Mouse (Mus musculus) layer of hippocampus, adult 9-11 months (tissue): ENCODE results near the gene Olfr222.
"Not testable (repeated sequence)": the region's sequence is repeated elsewhere in the genome, so short reads cannot be mapped to it uniquely, and the experiment has no call there.

Experiments
- DNase-seq: peaks from one replicate; pipeline ENCODE4 v3.0.0; 2022

Gene Olfr222

DNA sequence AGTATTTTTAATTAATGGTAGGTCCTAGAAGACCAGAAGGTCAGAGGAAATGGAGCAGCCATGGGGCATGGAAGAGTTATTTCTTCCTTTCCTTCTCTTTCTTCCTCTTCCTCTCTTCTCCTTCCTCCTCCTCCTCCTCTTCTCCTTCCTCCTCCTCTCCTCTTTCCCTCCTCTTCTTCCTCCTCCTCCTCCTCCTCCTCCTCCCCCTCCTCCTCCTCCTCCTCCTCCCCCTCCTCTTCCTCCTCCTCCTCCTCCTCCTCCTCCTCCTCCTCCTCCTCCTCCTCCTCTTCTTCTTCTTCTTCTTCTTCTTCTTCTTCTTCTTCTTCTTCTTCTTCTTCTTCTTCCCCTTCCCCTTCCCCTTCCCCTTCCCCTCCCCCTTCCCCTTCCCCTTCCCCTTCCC lies at the start of gene Olfr222:
Olfr222 (minus strand) TSS at position 101 of the 400 bp plus-strand sequence.
- not testable (repeated sequence) for DNase-seq

DNA sequence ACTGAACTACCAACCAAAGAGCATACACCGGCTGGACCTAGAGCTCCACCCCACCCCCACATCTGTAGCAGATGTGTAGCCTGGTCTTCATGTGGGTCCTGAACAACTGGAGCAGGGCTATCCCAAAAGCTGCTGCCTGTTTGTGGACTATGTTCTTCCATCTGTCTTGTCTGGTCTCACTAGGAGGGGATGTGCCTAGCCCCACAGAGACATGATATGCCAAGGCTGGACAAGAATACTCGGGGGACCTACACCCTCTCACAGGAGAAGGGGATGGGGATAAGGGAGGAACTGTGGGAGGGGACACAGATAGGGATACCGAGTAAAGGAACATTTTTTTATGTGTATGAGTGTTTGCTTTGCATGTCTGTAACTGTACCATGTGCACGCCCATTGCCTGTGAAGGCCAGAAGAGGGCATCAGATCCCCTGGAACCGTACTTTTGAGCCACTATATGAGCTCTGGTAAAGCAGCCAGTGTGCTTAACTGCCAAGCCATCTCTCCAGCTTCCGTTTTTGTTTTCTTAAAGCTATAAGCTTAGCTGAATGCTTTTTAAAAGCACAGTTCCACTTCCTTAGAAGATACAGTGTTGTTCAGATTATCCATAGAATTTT lies 48.1 kb upstream of the Olfr222 start:
- DNase-seq = peak; percentile 62

DNA sequence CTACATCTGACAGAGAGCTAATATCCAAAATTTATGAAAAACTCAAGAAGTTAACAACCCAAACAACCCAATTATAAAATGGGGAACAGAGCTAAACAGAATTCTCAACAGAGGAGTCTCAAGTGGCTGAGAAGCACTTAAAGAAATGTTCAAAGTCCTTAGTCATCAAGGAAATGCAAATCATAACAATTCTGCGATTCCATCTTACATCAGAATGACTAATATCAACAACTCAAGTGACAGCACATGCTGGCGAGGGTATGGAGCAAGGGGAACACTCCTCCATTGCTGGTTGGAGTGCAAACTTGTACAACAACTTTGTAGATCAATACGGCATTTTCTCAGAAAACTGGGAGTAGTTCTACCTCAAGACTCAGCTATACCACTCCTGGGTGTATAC lies 46.2 kb upstream of the Olfr222 start:
- DNase-seq = no peak

DNA sequence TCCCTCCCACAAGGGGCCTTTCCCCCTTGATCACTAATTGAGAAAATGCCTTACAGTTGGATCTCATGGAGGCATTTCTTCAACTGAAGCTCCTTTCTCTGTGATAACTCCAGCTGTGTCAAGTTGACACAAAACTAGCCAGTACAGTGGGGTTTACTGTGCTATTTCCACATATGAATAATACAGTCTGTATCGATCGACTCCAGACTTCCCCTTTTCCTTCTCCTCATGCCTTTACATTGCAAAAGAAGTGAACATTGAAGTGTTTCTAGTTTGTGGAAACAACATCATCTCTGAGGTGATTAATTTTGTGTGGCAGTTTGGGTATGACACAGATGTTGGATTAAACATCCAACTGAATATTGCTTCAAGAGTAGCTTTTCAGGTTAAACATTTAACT lies 41.0 kb upstream of the Olfr222 start:
- DNase-seq = not testable (repeated sequence)

DNA sequence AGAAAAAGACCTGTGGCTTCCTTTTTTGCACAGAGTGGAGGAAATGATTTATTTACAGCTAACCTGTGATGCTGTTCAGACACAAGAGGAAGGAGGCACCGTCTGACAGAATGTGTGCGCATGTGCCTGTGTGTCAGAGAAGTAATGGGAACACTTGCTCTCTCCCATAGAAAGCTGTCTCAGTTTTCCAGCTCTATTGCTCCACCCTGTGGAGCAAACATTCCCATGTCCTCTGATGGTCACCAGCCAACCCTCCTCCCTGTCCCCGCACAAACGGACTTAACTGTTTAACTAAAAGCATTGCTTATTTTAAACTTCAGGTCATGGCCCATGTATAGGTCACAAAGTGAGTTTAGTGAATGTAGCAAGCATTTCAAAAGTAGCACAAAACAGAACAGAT lies 38.1 kb upstream of the Olfr222 start:
- peak; percentile 16 for DNase-seq

DNA sequence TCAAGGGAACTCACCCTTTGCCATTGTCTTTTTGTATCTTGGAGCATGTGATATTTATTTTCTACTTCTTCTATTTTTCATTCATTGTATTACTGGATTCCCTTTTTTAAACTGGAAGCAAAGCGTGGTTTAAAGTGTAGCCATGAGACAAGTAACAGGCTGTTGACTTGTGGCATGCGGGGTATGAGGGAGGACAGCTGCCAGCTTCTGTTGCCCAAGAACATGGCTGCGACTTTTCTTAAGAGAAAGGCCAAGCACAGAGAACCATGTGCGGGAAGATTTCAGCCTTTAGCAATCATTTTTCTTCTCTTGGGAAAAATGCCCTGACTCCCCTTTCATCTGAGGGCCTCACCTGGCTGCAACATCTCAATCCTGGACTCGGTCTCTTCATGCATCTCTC lies 35.6 kb upstream of the Olfr222 start:
- DNase-seq = no peak

DNA sequence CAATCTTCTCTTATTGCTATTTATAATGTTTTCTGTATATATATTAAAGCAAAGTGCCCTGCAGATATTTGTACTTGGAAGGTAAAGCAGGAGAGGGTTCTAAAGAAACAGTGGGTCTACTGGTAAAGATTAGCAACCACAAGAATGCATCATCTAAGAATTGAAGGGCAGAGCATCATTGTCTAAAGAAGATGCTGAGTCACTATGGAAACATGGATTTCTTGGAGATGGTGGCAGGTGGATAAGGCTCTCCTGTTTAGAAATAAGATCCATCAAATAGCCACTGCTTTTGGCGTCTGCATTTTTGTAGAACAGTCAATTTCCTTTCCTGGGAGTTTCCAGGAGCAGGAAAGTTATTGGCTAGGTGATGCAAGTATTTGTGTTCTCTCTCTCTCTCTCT lies 26.3 kb upstream of the Olfr222 start:
- no peak for DNase-seq

DNA sequence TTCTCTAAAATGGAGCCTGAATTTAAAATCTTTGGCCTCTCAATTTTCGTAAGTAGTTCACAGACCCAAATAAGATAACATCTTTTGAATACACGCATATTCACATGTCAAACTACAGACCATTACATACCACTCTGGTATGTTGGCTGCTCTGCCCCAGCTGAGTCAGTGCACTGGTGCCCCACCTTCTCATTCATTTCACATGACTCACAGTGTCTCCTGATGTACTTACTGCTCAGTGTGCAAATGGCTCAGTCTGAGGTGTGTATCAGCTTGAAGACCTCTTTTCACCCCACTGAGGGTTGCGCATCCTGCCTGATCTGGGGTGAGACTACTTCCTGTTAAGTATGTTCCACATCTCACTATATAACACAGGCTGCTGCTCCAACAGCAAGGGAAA lies 24.8 kb upstream of the Olfr222 start:
- no peak for DNase-seq

DNA sequence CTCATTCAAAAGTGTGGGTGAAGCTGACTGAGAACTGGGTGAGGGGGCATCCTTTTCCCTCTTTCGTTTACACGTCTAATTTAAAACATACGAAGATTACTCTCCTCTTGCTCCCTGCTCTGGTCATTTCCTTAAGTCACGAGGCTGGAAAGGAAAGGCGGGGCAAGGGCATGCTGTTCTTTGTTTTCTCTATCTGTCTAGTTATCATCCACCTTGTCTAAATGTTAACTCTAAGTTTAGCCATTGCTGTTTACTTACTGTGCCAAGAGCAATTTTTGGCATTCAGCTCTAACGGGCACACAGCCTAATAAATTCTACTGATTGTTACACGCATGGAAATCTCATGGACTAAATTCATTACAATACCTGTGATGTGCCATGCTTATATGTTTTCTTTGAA lies 23.2 kb upstream of the Olfr222 start:
- no peak for DNase-seq

DNA sequence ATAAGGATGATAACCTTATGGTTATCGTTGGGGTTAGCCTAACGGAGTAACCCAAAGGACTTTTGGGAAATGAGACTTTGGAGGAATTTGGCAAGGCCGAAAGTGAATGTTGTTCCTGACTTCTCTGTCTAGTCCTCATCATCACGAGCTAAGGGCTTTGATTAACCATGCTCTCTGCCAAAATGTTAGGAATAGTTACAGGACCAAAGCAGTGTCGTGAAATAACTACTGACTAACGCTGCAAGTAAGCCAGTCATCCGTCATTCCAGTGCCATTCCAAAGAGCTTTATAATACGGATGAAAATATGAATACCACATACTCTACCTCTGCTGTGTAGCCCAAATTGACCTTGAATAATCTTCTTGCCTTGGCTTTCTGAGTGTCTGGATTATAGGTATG lies 20.9 kb upstream of the Olfr222 start:
- no peak for DNase-seq

DNA sequence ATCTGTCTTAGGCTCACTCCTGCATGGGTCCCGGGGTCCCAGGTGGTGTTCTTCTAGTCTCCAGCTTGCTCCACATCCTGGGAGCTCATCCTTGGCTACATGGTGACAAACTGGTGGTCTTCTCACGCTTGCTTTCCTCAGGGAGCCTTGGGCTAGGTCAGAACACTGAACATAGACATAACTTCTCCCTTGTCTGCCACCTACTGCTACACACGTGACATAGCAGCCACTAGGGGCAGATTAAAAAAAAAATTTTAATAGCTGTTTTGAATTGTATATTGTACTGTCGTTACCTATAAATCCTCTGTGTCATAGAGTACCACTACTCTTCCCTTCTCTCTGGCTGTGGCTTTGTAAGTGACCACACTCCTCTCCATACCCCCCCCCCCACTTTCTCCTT lies 20.1 kb upstream of the Olfr222 start:
- DNase-seq = no peak

DNA sequence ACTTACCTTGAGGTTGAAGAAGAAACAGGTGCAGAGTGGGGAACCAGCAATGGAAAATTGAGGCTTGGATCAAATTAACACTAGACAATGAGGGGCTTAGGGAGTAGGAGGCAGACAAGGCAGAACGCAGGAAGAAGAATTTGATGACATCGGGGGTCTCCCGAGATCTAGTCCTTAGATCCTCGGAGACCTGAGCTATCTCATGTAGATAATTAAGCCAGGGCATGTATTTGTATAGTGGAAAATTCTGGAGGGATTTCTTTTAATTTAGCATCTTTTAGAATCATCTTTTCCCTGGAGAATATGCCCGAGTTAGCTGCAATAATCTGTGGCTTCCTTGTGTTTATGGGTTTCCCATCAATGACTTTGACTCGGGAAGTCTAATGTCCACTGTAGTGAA lies 17.2 kb upstream of the Olfr222 start, which contains the start of gene Olfr223:
Olfr223 (minus strand) TSS at position 101 of the 400 bp plus-strand sequence.
- DNase-seq = no peak

DNA sequence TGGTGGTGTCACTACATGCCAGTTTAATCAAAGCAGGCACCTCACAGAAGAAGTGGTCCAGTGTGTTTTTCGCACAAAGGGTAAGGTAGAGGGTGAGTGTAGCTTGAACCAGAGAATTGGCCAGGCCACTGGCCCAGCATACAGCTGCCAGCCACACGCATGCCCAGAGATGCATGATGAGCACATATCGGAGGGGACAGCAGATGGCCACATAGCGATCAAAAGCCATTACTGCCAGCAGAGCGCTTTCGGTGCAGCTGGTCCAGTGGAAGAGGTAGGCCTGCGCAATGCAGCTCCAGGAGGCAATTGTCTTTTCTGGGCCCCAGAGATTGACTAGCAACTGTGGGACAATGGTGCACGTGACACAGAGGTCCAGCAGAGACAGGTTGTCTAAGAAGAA lies 13.5 kb upstream of the Olfr222 start:
- no peak for DNase-seq

DNA sequence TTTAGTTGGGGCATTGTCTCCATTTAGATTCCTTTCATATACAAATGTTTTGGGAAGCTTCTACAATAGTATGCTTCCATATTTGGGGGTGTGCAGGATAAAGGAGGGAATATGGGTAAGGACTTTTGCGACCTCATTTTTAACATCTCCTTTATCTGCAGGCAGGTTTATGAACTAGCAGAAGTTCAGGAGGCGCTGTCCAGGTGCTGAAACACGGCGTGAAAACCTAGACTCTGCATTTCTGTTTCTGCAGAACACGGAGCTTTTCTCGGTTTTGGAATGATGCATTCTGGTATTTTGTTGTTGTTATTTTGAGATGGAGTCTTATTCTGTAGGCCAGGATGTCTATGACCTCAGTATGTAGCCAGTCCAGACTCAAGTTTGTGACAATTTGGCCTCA lies 8.5 kb upstream of the Olfr222 start:
- no peak for DNase-seq

DNA sequence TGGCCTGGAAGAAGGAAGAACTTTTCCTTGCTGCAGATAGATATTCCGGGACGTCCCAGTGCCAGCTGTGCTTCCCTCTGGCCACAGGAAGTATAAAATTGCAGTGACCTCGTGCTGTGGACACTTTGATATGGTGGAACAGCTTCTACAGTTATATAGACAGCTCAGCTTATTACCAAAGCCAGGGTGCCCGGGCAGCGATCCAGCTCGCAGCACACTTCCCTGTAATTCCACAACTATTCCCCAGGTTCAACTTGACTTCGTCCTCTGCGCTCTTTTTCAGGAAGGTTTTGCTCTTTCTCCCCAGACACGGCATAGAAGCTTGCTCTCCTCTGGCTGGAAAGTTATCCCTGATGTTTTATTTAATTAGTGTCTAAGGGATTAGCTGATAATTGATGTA lies 309 bp downstream of the Olfr222 start:
- DNase-seq = no peak

DNA sequence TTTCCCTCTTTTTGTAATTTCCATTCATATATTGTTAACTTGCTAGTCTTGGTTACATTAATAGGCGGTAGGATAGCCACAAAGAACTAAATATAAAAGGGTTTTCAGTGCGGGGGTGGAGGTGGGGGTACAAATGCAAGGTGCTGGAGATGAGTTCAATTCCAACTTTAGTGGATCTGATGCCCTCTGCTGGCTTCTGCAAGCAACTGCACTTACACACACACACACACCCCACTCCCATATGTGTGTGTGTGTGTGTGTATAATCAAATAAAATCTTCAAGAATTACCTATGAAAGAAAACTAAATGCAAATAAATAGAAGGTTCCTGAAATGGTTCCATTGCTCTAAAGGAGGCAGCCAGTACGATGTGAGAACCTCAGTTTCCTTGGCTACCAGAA lies 6.7 kb downstream of the Olfr222 start:
- DNase-seq = no peak

DNA sequence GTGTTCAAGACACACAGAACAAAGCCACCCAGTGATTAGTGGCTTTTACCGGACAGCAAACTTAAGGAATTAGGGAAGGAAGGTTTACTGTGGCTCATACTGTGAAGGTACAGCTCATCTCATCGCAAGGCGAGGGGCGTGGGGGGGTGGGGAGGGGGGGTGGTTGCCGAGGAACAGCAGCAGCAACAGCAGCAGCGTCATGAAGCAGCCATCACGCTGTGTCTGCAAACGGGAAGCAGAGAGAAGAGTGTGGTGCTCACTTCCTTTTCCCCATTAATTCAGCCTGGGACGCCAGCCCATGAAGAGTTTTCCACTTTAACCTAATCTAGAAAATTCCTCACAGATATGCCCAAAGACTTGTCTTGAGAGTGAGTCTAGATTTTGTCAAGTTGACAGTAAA lies 13.2 kb downstream of the Olfr222 start:
- DNase-seq = no peak

DNA sequence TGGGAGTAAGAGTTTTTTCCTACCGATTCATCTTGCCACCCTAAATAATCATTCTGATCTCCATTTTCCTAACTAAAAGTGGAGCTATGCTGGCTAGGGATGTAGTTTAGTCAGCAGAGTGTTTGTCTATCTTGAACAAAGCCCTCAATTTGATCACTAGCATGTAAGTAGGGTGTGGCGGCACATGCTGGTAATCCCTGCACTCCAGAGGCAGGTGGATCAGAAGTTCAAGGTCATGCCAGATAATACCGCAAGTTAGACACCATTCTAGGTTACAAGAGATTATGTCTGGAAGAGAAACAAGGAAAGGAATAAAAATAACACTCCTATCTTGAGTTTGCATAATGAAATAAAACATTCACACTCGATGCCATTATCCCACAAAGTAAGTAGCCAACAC lies 13.7 kb downstream of the Olfr222 start:
- no peak for DNase-seq

DNA sequence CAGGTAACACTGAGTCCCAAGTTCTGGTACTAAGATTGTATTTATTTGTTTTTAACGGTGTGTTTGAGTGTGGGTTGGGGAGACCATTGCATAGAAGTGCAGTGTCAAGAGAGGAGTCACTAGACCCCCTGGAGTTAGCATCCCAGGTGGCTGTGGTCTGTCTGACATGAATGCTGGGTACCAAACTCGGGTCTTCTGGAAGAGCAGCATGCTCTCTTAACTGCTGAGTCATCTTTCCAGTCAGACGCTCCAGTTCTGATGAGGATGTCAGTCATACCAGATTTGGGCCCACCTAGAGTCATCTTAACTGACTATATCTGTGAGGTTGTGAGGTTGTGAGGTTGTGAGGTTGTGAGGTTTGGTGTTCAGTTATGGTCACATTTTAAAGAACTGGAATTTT lies 15.1 kb downstream of the Olfr222 start:
- DNase-seq = no peak

DNA sequence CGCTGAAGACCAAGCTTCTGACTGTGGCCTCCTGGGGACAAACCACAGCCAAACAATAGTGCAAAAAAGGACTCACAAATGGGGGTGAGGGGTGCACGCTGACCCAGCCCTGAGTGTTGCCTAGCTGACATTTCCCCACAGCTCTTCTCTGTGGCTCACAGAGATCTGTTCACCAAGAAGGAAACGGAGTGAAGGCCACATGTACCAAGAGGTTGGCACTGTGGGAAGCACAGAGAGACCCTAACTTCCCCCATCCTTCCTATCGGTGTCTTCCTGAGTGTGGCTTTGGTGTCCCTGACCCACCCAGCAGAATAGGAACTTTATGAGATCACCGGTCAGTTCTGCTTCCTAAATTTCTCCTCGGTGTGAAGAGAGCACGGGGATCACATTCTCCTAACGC lies 21.5 kb downstream of the Olfr222 start:
- no peak for DNase-seq

DNA sequence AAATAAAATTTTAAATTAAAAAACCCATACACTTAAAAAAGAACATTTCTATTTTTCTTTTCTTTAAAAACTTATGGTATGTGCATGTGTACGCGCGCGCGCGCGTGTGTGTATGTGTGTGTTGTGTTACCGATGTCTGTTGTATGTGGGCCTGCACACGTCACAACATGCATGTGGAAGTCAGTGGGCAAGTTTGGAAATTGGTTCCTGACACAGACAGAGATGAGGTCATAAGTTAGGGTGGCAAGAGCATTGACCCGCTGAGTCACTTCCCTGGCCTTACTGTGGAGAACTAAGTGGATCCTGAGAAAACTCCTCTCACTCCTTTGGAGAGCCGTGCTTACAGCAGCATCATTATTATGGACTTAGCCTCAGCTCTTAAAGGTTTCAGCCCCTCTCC lies 21.9 kb downstream of the Olfr222 start:
- DNase-seq = no peak

DNA sequence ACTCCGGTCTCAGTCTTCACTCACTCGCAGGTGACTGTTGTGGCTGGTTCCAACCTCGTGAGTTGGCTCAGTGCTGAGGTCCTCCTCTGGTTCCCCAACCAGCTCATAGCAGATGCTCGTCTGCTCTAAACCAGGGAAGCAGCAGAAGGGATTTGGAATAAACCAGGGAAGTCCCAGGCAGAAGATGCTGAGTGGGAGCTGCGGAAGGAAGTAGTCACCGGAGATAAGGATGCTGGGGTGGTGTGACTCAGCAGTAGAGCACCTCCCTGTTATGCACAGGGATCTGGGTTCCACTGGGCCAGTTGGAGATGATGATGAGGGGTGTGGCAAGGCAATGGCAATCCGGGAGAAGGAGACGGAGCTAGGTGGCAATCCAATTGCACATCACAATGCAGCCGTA lies 32.0 kb downstream of the Olfr222 start:
- no peak for DNase-seq

DNA sequence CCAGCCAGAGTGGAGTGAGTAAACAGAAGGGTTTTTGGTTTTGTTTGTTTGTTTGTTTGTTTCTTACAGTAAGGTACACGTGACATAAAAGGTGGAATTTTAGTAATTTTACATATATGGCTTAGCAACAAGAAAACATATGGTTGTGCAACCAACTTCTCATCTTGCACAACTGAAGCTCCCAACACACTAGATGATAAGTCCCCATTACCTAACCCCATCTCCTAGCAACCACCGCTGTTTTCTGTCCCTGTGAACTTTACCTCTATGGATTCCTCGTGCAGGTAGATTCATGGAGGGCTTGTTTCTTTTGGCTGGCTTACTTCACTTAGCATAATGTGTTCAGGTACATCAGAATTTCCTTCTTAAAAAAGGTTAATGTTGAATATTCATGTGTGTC lies 32.7 kb downstream of the Olfr222 start:
- no peak for DNase-seq

DNA sequence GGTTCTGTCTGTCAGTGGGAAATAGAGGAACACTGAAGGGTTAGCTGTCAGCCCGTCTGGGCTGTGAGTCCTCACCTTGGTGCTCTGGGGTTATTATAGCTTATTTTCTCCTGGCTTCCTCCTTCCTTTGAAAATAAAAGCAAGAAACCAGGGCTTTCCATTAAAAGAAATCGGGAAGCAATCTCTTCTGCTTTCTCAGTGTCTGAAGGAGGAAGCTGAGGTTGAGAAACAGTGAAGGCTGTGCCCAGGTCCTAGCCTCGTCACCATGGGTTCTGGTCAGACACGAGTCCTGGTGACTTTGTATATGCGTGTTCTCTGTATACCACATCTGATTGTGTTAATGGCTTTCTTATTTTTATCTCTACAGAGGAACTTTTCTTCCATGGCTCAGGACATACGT lies 33.6 kb downstream of the Olfr222 start:
- peak; percentile 60 for DNase-seq

DNA sequence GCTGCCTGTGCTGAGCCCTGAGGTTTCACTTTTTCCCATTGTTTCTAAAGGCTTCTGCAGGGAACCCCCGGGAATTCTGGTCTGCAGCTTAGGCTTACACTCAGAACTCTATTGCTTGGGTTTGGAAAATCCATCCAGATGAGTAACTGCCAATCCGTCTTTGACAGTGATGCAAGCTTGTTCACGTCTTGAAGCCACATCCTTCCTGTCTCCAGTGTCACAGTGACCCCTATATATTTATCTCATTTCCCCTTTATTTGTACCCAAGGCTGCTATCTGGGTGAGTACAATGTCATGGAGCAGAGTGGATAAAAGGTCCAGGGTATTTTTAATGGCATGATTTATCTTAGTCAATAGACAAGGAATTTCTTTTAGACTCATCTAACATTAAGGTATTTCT lies 34.7 kb downstream of the Olfr222 start, which contains the start of gene Nlrp3:
Nlrp3 (plus strand) TSS at position 245 of the 400 bp plus-strand sequence.
- peak; percentile 51 for DNase-seq

DNA sequence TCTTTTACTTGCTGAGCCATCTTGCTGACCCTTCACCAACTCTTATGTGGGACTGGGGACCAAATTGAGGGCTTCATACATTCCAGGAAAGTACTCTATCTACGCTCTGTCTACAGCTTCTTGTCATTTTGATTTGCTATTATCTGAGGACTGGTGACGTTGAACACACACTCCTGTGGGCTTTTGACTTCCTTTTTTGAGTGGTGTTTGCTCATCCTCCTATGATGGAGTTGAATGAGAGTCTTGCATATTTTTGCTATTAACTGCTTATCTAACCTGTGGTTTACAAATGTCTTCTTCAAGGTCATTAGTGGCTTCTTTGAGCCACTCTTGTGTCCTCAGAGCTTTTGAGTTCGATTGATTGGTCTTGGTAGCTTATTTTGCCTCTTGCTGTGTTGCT lies 35.9 kb downstream of the Olfr222 start:
- no peak for DNase-seq
